Mouse (Mus musculus) kidney, embryonic 15.5 days (tissue): Measurements from ENCODE around the gene Agt. TPM values are rescaled to one million over a fixed set of nuclear protein-coding genes. Genes with fewer than 3 reads are reported as not detected.

Source experiments
- ATAC-seq: fragments of 200-750 bp; cut with Nextera tagmentation; replicated peaks from 2 replicates; pipeline ENCODE4 v1.8.0; 2017; ENCODE audit warnings: moderate TSS enrichment; ENCODE audit not compliant: low FRiP score
- H3K27ac ChIP-seq: fragments of 300-500 bp; sonication (generic); 2 replicates; pipeline ENCODE4 v1.5.1; 2015; ENCODE audit warnings: mild to moderate bottlenecking, inconsistent platforms
- H3K27me3 ChIP-seq: fragments of 300-500 bp; sonication (generic); 2 replicates; pipeline ENCODE4 v1.6.1; 2015; ENCODE audit warnings: inconsistent platforms
- H3K36me3 ChIP-seq: fragments of 300-500 bp; sonication (generic); 2 replicates; pipeline ENCODE4 v1.6.1; 2015; ENCODE audit warnings: inconsistent platforms
- H3K4me1 ChIP-seq: fragments of 300-500 bp; sonication (generic); 2 replicates; pipeline ENCODE4 v1.6.1; 2015; ENCODE audit warnings: inconsistent platforms
- H3K4me2 ChIP-seq: fragments of 300-500 bp; sonication (generic); 2 replicates; pipeline ENCODE4 v1.6.1; 2015; ENCODE audit warnings: moderate library complexity, mild to moderate bottlenecking, inconsistent platforms
- H3K4me3 ChIP-seq: fragments of 300-500 bp; sonication (generic); replicated peaks from 2 replicates; pipeline ENCODE4 v1.5.1; 2015; ENCODE audit warnings: mild to moderate bottlenecking, inconsistent platforms
- H3K9ac ChIP-seq: fragments of 300-500 bp; sonication (generic); 2 replicates; pipeline ENCODE4 v1.6.1; 2015; ENCODE audit warnings: mild to moderate bottlenecking, inconsistent platforms
- H3K9me3 ChIP-seq: fragments of 300-500 bp; sonication (generic); replicated peaks from 2 replicates; pipeline ENCODE4 v1.6.1; 2016; ENCODE audit warnings: inconsistent platforms
- WGBS: fragments of 180-500 bp; shearing (Covaris S2); methylation state at CpG from one replicate; pipeline ENCODE4 v1.1.7; 2015; ENCODE audit warnings: mixed read lengths; 5-methylcytosine and 5-hydroxymethylcytosine counted together
- polyA plus RNA-seq: library from polyadenylated mRNA; unstranded; fragments of >200 nt; fragmentation: Nextera tagmentation; extraction: Ambion mirVana; gene quantifications from 2 replicates; pipeline ENCODE4 v1.2.1, GENCODE M21; 2015

Agt gene
- polyA plus RNA-seq, 1 experiment from 2014 or later = 3.2 TPM

GRCm38 (mm10) chr8:124520249-124521080 is 49.0 kb downstream of the Agt start, which contains the start of gene Cog2:
Cog2 (plus strand) TSS chr8:124520767.
- H3K4me2 ChIP-seq = peak within 1 kb of the TSS; percentile 83
- peak within 1 kb of the TSS; percentile 54; the same call in 1 of the 2 replicates for H3K27ac ChIP-seq
- H3K27me3 ChIP-seq = 0 out of 2 replicates have a peak, but pooled peaks cover 12% of the 10 kb centered on the region
- H3K9ac ChIP-seq = peak within 1 kb of the TSS; percentile 79
- H3K36me3 ChIP-seq = peaks cover 9% of the 10 kb centered on the region; the same call in 1 of the 2 replicates
- peak within 1 kb of the TSS; percentile 98 for H3K4me3 ChIP-seq
- H3K4me1 ChIP-seq = peaks cover 19% of the 10 kb centered on the region
- WGBS = 10% methylated on average over 50 of the region's 50 CpGs
- ATAC-seq = peak; percentile 99
- no peaks in the 10 kb centered on the region for H3K9me3 ChIP-seq

GRCm38 (mm10) chr8:124517142-124517541 is 52.4 kb downstream of the Agt start:
- WGBS = 73% methylated on average over 6 of the region's 6 CpGs
- Histone ChIP-seq H3K9ac (no peak overlapping the region), H3K4me3 (no peak overlapping the region), H3K9me3 (no peaks in the 10 kb centered on the region), H3K27ac (no peak overlapping the region), H3K36me3 (no peaks in the 10 kb centered on the region), H3K27me3 (peaks cover 20% of the 10 kb centered on the region; the same call in 1 of the 2 replicates), H3K4me1 (peaks cover 14% of the 10 kb centered on the region), H3K4me2 (no peak overlapping the region)
- ATAC-seq = no peak

- H3K9me3 ChIP-seq = no peaks in the 10 kb centered on the region
- ATAC-seq = no peak
- peaks cover 26% of the 10 kb centered on the region; the same call in 1 of the 2 replicates for H3K27me3 ChIP-seq
- no peak overlapping the region for H3K4me3 ChIP-seq
- no peaks in the 10 kb centered on the region for H3K36me3 ChIP-seq
- no peak overlapping the region for H3K27ac ChIP-seq
- WGBS = 71% methylated on average over 6 of the region's 6 CpGs
- H3K9ac ChIP-seq = no peak overlapping the region
- no peak overlapping the region for H3K4me2 ChIP-seq
- peaks cover 8% of the 10 kb centered on the region for H3K4me1 ChIP-seq
Measured at GRCm38 (mm10) chr8:124516525-124516924, 53.0 kb downstream of the Agt start.

- WGBS = 70% methylated on average over 3 of the region's 3 CpGs
- H3K9me3 ChIP-seq = no peaks in the 10 kb centered on the region
- no peak for ATAC-seq
- H3K36me3 ChIP-seq = no peaks in the 10 kb centered on the region
- H3K4me1 ChIP-seq = peaks cover 3% of the 10 kb centered on the region; the same call in 1 of the 2 replicates
- no peak overlapping the region for H3K9ac ChIP-seq
- no peak overlapping the region for H3K4me3 ChIP-seq
- peaks cover 29% of the 10 kb centered on the region; the same call in 1 of the 2 replicates for H3K27me3 ChIP-seq
- H3K4me2 ChIP-seq = no peak overlapping the region
- H3K27ac ChIP-seq = no peak overlapping the region
Measured at GRCm38 (mm10) chr8:124516039-124516438, 53.5 kb downstream of the Agt start.

- ATAC-seq = no peak
- Histone ChIP-seq H3K9ac (no peak overlapping the region), H3K27ac (no peak overlapping the region), H3K4me2 (no peak overlapping the region), H3K4me1 (no peaks in the 10 kb centered on the region), H3K4me3 (no peak overlapping the region), H3K36me3 (no peaks in the 10 kb centered on the region), H3K27me3 (0 out of 2 replicates have a peak, but pooled peaks cover 16% of the 10 kb centered on the region), H3K9me3 (no peaks in the 10 kb centered on the region)
- WGBS = 80% methylated on average over 3 of the region's 3 CpGs
Measured at GRCm38 (mm10) chr8:124509156-124509555, 60.4 kb downstream of the Agt start.

- no peak overlapping the region for H3K9ac ChIP-seq
- no peaks in the 10 kb centered on the region; the same call in 1 of the 2 replicates for H3K9me3 ChIP-seq
- WGBS = 81% methylated on average over 6 of the region's 6 CpGs
- H3K4me3 ChIP-seq = no peak overlapping the region
- H3K36me3 ChIP-seq = no peaks in the 10 kb centered on the region
- H3K27me3 ChIP-seq = 0 out of 2 replicates have a peak, but pooled peaks cover 16% of the 10 kb centered on the region
- H3K4me2 ChIP-seq = no peak overlapping the region
- H3K27ac ChIP-seq = no peak overlapping the region
- no peaks in the 10 kb centered on the region for H3K4me1 ChIP-seq
- no peak for ATAC-seq
Measured at GRCm38 (mm10) chr8:124508321-124508695, 61.2 kb downstream of the Agt start.

- Histone ChIP-seq H3K4me3 (no peak overlapping the region), H3K4me2 (no peak overlapping the region), H3K36me3 (no peaks in the 10 kb centered on the region), H3K9ac (no peak overlapping the region), H3K4me1 (no peaks in the 10 kb centered on the region), H3K9me3 (no peaks in the 10 kb centered on the region; the same call in 1 of the 2 replicates), H3K27me3 (0 out of 2 replicates have a peak, but pooled peaks cover 16% of the 10 kb centered on the region), H3K27ac (no peak overlapping the region)
- ATAC-seq = no peak
- 73% methylated on average over 8 of the region's 8 CpGs for WGBS
Measured at GRCm38 (mm10) chr8:124507572-124508320, 61.8 kb downstream of the Agt start.

Other genes with a start within 250 kb of the Agt start
- 0.75 and 0.93 TPM in 2 replicates for gene Pgbd5, start 130.0 kb downstream of the Agt start, polyA plus RNA-seq
- gene Cog2, start 48.9 kb downstream of the Agt start, polyA plus RNA-seq = 35.6 and 36.4 TPM in 2 replicates
- gene Capn9, start 6.4 kb upstream of the Agt start, polyA plus RNA-seq = 0.08 and 0.31 TPM in 2 replicates
- gene 2310022B05Rik, start 93.7 kb upstream of the Agt start, polyA plus RNA-seq = 28.4 and 32.3 TPM in 2 replicates
- 46.7 and 47.0 TPM in 2 replicates for gene Ttc13, start 152.3 kb upstream of the Agt start, polyA plus RNA-seq
- gene Arv1, start 152.4 kb upstream of the Agt start, polyA plus RNA-seq = 25.2 and 28.1 TPM in 2 replicates
- gene Fam89a, start 182.1 kb upstream of the Agt start, polyA plus RNA-seq = 4.9 TPM in 2 replicates
- 0.10 and 0.36 TPM in 2 replicates for gene Trim67, start 223.4 kb upstream of the Agt start, polyA plus RNA-seq